Mouse (Mus musculus) cerebellum, adult 2 months (tissue): ENCODE data around the gene 1700037H04Rik.

ENCODE experiments used
- CTCF ChIP-seq: fragments of 200-500 bp; IDR thresholded peaks from 2 replicates; pipeline ENCODE4 v1.5.1; 2011; ENCODE audit warnings: low read depth, mild to moderate bottlenecking, control low read depth, low read length, moderate library complexity, borderline replicate concordance; ENCODE audit not compliant: insufficient read depth
- POLR2A ChIP-seq: fragments of 200-500 bp; IDR thresholded peaks from 2 replicates; pipeline ENCODE4 v1.6.1; 2011; ENCODE audit warnings: low read length, control low read depth, borderline replicate concordance; ENCODE audit not compliant: insufficient read depth

GRCm38 (mm10) chr2:131097087-131097486 is 62.8 kb downstream of the 1700037H04Rik start:
- TF ChIP-seq POLR2A, result no peak
- no peak for TF ChIP-seq CTCF
